Mouse (Mus musculus): Measurements from ENCODE around the gene Fyb.

The Fyb gene

GRCm38 (mm10) chr15:6658081-6658480, 135.4 kb downstream of the Fyb start:
- DNase-seq (ENCODE audit: low spot score): no peak

GRCm38 (mm10) chr15:6661951-6662350, 139.3 kb downstream of the Fyb start:
- DNase-seq (ENCODE audit: low spot score): no peak

- no peak for DNase-seq (ENCODE audit: low spot score)
Measured at GRCm38 (mm10) chr15:6663991-6664390, 141.3 kb downstream of the Fyb start.

GRCm38 (mm10) chr15:6666072-6666471, 143.4 kb downstream of the Fyb start:
- no peak for DNase-seq (ENCODE audit: low spot score)

- no peak for DNase-seq (ENCODE audit: low spot score)
Measured at GRCm38 (mm10) chr15:6668793-6669437, 146.3 kb downstream of the Fyb start.

- DNase-seq (ENCODE audit: low spot score): no peak
Measured at GRCm38 (mm10) chr15:6678479-6678878, 155.8 kb downstream of the Fyb start.

- peak; percentile 64 for DNase-seq (ENCODE audit: low spot score)
Measured at GRCm38 (mm10) chr15:6702164-6702563, 179.5 kb downstream of the Fyb start.

- DNase-seq (ENCODE audit: low spot score): no peak
Measured at GRCm38 (mm10) chr15:6705351-6705901, 182.8 kb downstream of the Fyb start.

GRCm38 (mm10) chr15:6707551-6707935, 184.9 kb downstream of the Fyb start:
- peak; percentile 79 for DNase-seq (ENCODE audit: low spot score)

- peak; percentile 93 for DNase-seq (ENCODE audit: low spot score)
Measured at GRCm38 (mm10) chr15:6707936-6708525, 185.4 kb downstream of the Fyb start, which contains the start of gene Rictor. Gene Rictor (plus strand): TSS chr15:6708379.

GRCm38 (mm10) chr15:6708526-6709441, 186.1 kb downstream of the Fyb start:
- peak; percentile 74 for DNase-seq (ENCODE audit: low spot score)

- no peak for DNase-seq (ENCODE audit: low spot score)
Measured at GRCm38 (mm10) chr15:6709618-6710017, 187.0 kb downstream of the Fyb start.

- no peak for DNase-seq (ENCODE audit: low spot score)
Measured at GRCm38 (mm10) chr15:6710341-6710740, 187.7 kb downstream of the Fyb start.

- no peak for DNase-seq (ENCODE audit: low spot score)
Measured at GRCm38 (mm10) chr15:6711226-6711625, 188.6 kb downstream of the Fyb start.

Measured in testis, postnatal 10 days (tissue).